Mouse (Mus musculus): ENCODE measurements at regions not wholly inside any gene's neighbourhood (a gene's known extent, or its start where the extent isn't known, plus 50 kb on each side); places are given as distances from the start of the nearest gene placed in this dataset.
"Not testable (repeated sequence)": the region's sequence is repeated elsewhere in the genome, so short reads cannot be mapped to it uniquely, and the experiment has no call there.

DNA sequence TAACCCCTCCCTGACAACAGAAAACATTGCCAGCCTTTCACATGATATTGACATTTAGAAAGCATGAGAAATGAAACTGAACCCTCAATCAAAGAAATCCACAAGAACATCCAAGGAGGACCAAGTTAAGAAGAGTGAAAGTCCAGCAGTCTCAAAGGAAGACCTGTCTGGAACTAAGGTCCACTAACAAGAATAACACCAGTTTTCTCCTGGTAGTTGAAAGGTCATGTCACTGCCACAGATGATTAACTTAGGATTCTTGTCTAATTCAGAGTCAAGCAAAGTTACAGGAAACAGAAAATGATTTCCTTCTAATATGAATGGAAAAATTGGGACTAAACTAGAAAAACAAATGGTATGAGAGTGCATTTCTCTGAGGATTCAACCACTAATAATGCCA lies 790.7 kb downstream of the Cypt12 start:
- DNase-seq (ENCODE audit: low spot score) = no peak

DNA sequence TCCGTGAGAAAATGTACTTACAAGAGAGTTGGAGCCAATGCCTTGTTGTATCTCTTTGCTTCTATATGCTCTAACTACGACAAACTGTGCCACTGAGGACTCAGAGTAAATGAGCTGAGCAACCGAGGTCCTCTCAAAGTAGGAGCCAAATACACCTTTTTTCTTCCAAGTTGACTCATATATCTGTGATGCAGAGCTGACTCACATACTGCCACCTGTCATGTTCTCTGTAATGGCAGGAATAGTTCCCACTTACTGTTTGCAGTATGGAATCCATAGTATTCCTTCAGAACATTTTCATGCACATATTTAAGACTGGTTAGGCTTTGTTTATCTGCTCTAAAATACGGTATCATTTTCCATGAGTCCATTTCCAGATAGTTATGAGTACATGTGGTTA lies 792.1 kb downstream of the Cypt12 start:
- no peak for DNase-seq (ENCODE audit: low spot score)

DNA sequence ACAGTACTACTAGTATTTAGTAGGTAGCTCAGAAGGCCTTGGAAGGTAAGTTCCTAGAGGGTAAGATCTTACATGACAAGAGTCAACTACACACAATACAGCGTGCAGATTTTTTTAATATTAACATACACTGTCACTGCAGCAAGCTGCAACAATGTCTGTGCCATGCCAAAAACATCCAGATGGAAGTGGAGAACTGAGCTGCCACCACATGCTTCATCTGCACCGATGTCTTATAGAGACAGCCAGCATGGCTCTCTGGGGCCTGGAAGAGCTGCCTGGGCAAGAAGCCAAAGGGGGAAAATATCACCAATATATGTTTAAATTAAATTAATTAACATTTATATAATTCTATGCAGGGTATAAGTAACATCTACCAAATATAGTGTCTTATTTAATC lies 795.3 kb downstream of the Cypt12 start:
- DNase-seq (ENCODE audit: low spot score) = no peak

DNA sequence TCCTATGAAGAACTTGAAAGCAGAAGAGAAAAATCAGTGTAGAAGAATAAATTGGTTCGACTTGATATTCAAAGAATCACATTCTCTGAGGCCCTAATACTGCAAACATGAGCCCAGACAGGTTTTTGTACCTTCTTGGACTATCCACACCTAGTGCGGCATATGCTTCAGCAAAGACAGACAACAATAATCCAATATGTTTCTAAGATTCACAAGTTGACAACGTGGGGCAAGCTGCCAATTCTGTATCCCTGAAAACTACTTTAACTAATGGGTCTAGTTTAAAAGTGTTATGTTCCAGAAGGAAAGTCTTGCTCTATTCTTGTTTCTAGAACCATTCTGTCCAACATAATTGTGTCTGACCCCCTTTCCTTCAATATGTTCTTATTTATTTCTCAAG lies 796.0 kb downstream of the Cypt12 start:
- DNase-seq (ENCODE audit: low spot score) = no peak

DNA sequence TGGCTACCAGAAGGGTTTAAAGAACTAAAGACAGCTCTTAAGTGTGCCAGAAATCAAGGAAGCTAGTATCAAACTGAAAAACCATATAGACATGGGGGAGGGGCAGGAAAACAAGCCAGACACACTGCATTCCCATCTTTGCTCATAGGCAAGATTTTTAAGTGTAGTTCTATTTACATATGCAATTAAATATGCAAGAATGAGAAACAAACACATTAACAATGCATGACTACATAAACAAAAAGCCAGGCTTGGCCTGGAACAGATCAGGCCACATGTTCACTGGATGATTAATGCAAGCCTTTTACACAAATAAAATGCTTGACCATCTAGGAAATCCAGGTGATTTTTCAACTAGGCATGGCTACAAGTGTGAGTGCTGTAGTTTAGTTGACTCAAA lies 798.0 kb downstream of the Cypt12 start:
- DNase-seq (ENCODE audit: low spot score) = no peak

DNA sequence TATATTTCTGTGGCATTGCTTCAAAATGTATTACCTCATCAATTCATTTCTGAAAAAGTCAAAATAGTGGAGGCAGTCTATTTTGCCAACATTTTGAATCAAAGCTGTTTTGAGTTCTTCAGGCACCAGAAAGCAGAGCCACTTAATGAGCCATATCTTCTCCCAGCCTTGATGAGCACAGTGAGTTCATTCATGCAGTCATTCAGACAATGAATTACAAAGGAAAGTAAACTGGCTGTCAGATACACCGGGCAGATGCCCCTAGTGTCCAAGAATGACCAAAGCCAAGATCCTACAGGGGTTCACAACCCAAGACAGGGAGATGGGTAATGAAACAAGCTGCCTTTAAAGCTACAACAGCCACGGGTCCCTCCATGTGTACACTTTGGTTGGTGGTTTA lies 798.7 kb downstream of the Cypt12 start:
- DNase-seq (ENCODE audit: low spot score) = no peak

DNA sequence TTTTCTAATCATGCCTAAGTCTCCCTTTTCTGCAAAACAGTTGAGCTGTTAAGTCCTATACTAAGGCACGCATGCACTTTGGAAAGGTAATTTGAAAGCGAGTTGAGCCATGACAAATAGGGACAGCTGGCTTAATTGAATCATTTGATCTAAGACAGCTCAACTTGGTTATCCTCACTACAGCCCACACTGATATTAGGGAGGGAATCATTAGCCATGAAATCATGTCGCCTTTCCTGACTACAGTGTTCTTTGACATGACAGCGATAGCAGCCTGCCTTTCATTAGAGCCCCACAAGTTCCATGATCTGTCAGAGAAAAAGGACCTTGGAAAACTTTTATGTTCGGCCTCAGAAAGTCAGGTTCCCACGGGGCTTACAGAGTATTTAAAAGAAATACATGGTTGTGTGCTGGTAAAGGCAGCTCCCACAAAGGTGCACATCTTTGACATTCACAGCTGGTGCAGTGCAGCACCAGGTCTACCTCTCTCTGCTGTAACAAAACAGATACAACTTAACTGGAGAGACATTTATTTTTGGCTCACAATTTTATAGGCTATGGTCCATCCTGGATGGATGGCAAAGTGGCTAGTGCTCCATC lies 803.5 kb downstream of the Cypt12 start:
- DNase-seq (ENCODE audit: low spot score) = no peak

DNA sequence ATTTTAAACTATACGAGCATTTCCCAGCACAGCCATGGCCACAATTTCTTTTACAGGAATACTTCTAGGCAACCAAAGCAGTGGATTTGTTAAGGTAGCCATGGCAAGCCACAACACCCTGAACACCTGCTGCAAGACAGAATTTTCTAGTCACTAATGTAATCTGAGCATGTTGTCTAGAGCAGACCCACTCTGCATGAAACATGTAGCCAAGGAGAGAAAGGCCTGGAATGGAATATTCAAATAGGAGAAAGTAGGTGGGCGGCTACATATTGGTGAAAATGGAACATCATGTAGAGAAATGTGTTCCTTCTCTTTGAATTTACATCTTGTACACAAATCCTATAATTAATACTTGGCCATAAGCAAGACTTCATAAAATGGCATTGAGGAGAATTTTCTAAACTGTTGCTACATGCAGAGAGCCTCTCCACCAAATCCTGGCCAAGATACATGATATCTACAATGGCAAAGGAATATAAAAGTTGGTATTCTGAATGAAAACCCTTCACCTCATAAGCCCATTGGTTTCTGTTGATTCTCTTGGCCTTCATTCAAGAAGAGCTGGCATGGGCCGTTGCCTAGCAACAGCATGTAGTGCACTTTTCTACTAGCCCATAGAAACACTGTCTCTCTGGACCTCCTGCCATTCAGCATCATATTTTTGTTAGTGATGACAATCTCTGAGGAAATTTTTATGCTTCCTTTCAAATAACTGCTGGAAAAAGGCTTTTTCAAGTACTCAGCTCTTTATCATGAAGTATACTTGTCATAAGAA lies 816.3 kb downstream of the Cypt12 start:
- DNase-seq (ENCODE audit: low spot score) = no peak

DNA sequence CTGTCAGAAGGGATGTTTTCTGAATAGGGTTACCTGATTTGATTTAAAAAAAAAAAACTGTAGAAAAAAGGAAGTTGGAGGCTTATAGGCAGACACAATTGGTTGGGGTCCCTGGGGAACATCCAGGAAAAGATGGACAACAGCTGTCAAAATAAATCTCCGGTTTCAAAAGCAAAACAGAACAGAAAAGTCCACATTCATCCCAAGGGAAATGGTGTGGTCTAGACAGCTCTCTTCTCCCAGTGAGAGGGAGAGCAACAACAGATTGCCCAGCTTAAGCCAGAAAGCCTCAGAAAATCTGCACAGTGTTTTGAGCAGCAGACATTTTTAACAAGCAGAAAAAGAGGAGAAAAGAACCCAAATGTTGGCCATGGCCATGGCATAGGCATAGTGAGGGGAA lies 830.3 kb downstream of the Cypt12 start:
- DNase-seq (ENCODE audit: low spot score) = no peak

DNA sequence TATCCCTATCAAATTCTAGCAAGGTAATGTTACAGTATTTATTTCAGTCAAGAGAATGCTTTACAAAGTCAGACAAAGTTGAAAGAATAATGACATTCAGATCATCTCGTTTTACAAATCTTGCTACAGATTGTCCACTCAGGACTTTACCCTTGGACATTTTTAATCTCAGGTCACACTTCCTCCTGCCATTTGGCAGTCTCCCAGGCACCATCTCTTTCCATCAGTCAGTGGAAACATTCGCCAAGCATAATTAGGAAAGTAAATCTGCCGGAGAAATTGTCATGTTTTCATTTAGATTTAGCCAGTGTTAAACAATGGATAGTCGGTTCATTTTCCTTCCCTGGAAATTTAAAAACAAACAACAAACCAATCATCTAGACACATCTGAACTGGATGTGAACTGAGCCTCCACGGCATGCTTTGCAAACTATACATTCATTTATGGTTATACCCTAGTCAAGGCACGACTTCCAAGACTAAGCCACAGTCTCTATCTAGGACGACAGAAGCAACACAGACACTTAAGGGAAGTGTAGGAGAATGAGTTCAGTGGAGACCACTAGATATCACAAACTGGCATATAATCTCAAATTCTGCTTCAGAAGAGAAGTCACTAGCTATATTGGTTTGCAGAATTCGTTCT lies 839.4 kb downstream of the Cypt12 start:
- DNase-seq (ENCODE audit: low spot score) = no peak

DNA sequence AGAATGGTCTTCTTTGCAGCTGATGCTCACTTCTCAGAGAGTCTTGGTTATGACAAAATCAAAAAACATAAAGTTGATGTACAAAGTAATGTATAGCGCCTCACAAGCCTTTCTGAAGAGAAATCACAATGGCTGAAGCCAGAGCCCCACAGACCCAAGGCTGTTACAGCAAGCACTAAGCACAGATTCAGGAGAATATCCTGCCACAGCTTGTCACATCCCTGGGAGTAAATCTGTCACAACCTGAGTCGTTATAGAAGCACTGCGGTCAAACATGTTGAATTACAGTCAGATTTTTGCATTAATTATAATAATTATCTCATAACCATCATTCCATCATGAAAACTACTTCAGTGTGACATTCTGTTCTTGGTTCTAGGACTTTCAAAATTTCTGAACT lies 825.7 kb downstream of the 1700064H15Rik start:
- DNase-seq (ENCODE audit: low spot score) = no peak

DNA sequence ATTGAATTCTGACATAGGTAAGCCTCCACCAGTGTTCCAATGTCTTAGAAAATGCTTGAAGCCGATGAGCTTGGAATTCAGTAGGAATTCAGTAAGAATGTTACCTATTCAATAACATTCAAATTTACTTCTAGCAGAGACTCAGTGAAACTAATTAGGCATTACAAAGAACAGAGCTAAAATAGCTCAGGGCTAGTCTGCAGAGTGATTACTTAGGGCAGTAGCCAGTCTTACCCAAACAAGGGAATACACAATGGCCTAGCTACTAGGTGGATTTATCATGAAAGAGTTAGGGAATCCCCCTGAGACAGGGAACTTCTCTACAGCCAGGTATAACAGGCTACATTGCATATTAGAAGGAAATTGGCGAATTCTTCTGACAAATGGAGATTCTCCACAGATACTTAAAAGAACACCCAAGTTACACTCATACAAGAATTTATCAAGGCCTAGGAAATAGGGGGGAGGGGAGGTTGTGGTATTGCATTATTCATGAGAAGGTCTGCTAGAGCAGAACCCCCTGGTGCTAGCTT lies 799.6 kb downstream of the 1700064H15Rik start:
- not testable (repeated sequence) for DNase-seq (ENCODE audit: low spot score)

DNA sequence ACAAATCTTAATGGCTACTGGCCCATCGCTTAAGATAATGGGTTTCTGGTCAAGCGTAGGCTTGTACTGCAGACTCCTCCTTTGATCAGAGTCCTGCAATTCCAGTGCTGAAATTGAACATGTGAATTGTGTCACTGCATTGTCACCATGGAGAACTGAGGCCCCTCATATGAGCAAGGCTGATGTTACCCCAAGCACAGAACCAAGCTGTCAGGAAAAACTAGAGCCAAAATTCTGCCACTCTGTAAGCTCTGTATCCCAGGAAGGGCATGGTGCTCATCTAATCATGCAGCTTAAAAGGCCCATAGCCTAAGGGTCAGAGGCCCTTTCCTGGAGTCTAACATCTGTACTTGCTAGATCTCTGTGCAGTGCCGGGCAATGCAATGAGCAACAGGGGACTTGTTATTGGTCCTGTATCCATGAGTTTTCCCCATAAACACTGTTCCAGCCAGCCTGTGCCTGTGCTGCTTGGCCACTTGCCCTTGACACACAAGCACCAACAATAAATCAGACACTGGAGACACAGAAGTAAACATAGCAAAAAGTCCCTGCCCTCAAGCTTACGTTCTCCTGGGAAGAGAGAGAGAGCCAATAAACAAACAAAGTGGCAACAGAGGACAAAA lies 760.2 kb downstream of the 1700064H15Rik start:
- DNase-seq (ENCODE audit: low spot score) = no peak

DNA sequence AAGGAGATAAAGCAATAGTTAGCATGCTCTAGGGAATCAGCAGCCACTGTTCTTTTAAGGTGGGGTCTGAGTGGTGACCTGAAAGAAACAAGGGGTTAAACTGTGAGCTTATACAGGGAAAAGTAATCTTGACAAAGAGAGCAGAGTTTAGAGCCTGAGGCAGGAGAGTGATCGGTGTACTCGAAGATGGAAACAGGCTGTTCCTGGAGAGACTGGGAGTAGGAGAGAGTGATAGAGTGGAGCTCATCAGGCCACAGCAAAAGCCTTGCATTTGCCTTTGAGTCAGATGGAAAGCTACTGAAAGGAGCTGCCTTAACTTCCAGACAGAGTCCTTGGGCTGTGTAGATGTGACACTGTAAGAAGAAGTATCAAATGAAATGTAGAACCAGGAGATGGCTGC lies 759.7 kb downstream of the 1700064H15Rik start:
- no peak for DNase-seq (ENCODE audit: low spot score)

DNA sequence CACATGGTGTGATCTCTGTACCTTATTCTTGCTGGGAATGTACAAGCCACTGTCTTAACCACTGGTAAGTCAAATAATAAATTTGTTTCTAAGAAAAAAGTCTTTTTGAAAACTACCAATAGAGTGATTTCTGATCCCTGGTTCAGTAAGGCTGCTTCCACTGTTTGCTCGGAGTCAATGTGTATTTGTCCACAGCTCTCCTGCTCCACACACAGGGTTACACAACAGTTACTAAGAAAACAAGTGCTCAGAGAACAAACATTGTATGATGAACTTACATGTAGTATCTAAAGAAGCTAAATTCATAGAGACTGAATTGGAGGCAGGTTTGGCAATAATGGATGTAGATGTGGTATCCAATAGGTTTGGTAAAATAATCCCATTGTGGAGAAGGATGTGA lies 751.4 kb downstream of the 1700064H15Rik start:
- no peak for DNase-seq (ENCODE audit: low spot score)

DNA sequence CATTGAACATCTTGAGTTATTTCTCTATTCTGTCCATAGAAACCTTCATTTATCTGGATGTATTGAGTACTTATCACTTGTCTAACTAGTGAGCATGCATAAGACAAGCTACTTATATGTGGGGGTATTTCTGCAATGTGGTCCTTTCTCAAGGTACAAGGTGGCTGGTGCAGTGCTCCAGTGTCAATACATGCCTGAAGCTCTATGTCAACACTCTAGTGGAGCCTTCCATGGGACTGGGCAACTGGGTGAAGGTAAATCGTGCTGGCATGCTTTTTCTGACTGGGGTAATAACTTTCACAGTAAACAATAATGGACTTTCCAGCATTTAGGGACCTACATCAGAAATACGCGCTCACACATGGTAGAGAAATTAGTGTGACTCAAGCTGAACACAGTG lies 750.9 kb downstream of the 1700064H15Rik start:
- no peak for DNase-seq (ENCODE audit: low spot score)

DNA sequence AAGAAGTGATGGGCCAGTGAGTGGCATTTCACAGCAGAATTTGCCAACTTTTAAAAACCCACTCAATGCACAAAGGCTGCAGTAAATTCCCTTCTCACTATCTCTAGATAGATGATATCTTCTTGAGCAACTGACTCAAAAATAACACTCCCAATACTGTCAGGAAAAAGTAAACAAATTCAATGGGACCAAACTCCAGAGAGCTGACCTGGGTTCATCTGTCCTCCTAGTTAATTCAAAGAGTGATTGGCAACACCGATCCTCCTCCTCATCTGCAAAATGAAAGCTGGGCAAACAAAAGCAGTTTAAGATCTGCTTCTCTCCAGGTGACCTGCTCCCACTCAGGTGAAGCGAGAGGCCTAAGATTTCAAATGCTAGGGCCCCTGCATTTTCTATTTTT lies 747.3 kb downstream of the 1700064H15Rik start:
- DNase-seq (ENCODE audit: low spot score) = no peak

DNA sequence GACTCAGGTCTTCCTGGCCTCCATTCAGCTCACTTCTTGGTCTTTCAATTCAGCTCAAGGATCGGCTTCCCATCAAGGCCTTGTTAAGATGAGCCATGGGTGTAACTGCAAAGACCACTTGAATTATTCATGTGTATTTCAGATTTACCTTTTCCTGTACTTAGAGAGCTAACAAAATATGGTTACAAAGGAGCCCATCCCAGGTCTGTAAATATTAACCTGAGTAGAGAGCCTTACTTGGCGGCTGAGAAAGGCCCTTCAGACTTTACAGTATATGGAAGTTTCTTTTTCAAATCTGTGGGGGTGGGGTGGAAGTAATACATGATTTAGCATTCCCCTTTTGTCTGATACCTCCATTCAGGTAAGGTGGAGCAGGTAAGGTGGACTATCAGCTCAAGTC lies 735.7 kb downstream of the 1700064H15Rik start:
- DNase-seq (ENCODE audit: low spot score) = no peak

DNA sequence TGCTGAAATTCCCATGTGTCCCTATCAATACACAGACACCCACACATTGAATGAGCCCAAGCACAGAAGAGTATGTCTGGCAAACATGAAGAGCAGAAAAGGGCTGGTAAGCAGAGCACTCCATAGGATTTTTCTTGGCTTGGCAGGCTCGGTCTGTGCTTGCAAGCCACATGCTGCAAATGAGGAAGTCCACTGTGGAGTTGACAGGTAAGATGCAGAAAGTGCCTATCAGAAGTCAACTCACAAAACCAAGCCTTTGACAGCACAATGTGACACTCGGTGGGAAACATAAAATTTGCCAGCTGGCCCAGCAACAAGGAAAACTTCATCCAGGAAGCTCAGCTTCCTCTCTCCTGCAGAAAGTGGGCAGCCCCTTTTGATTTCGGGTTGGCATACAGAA lies 722.7 kb downstream of the 1700064H15Rik start:
- DNase-seq (ENCODE audit: low spot score) = no peak

DNA sequence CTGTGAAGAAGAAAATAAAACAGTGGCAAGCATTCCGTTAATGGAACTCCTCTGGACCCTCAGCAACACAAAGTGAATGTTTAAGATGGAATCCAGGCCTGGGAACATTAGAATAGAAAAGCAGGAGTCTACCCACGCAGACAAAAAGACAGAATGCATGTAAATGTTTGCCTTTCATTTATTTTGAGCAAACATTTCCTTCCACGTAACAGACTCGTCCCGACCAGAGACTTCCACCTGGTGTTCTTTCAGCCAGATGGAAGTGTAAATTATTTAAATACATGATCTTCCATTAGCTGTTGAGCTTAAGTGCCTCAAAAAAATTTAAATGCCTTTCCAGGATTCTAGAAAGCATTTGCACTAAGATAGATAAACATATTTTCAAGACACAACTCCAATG lies 722.3 kb downstream of the 1700064H15Rik start:
- DNase-seq (ENCODE audit: low spot score) = no peak

DNA sequence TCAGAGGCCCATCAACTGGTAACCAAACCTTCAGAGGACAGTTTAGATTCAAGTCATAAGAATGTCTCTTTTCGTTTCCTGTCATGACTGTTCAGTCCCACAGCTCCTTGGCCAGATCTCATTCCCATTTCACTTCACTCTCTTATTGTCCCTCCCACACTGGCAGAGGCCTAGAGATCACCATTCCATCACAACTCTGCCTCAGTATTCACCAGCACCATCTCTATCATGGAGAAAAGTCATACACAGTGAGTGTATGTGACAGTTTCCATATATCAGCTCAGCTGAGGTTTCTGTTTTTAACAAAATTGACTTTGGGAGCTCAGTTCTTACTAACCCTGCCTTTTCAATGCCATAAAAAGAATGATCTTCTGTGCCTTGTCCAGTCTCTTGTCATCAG lies 719.7 kb downstream of the 1700064H15Rik start:
- no peak for DNase-seq (ENCODE audit: low spot score)

DNA sequence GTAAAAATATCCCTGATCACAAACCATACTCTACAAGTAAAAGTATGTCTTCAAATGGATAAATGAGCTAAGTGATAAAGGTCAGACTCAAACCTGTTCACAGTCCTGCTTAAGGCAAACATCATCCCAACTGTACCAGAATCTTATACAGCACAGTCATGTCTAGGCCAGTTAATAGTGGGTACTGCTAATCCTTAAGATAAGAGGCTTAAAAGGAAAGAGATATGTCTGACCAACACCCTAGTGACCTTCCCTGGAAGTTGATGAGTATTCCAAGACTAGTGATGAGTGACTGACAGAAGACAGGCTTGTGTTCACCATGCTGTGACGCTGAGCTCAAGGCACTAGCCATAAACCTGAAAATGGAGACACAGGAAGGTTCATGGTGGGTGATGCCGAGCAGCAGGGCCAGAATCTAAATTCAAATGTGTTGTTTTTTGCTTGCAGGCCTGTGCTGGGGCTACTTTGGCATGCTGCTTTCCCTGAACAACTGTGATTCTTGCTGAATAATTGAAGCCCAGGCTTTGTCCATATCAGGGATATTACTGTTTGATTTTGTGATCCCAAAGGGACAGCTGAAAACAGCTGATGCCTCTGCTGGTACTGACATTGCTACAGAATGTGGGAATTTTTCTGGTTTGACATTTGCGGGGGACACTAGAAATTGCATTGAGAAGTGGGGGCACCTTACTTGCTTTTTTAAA lies 699.9 kb downstream of the 1700064H15Rik start:
- DNase-seq (ENCODE audit: low spot score) = no peak
